Mouse (Mus musculus): Measurements from ENCODE around the gene Itgb8. TPM values are rescaled to one million over a fixed set of nuclear protein-coding genes. Genes with fewer than 3 reads are reported as not detected.

Itgb8 gene
- polyA plus RNA-seq, 1 experiment from 2014 or later: 3.5 TPM

- Histone ChIP-seq H3K4me2 (ENCODE audit: low read depth, low read length) (no peak overlapping the region), H3K4me3 (ENCODE audit: low read depth, low read length) (no peak overlapping the region), H3K27me3 (replicated peaks; ENCODE audit: control insufficient read depth, insufficient read depth, low read length) (no peaks in the 10 kb centered on the region), H3K36me3 (ENCODE audit: control insufficient read depth, insufficient read depth, low read length) (no peaks in the 10 kb centered on the region), H3K27ac (replicated peaks; ENCODE audit: low read depth, low read length) (no peak overlapping the region), H3K9me3 (ENCODE audit: control insufficient read depth, low read length) (no peaks in the 10 kb centered on the region), H3K4me1 (ENCODE audit: control insufficient read depth, insufficient read depth, low read length) (no peaks in the 10 kb centered on the region), H3K9ac (ENCODE audit: low read depth, low read length) (no peak overlapping the region)
- ATAC-seq (ENCODE audit: low read depth): no peak
- no peak for DNase-seq (ENCODE audit: low spot score)
Observed at GRCm38 (mm10) chr12:119217700-119218265, 20.8 kb downstream of the Itgb8 start.

- Histone ChIP-seq H3K27me3 (replicated peaks; ENCODE audit: control insufficient read depth, insufficient read depth, low read length) (no peaks in the 10 kb centered on the region), H3K4me1 (ENCODE audit: control insufficient read depth, insufficient read depth, low read length) (no peaks in the 10 kb centered on the region), H3K4me2 (ENCODE audit: low read depth, low read length) (no peak overlapping the region), H3K4me3 (ENCODE audit: low read depth, low read length) (no peak overlapping the region), H3K9me3 (ENCODE audit: control insufficient read depth, low read length) (no peaks in the 10 kb centered on the region), H3K36me3 (ENCODE audit: control insufficient read depth, insufficient read depth, low read length) (no peaks in the 10 kb centered on the region), H3K27ac (replicated peaks; ENCODE audit: low read depth, low read length) (no peak overlapping the region), H3K9ac (ENCODE audit: low read depth, low read length) (no peak overlapping the region)
- DNase-seq (ENCODE audit: low spot score) (no peak), ATAC-seq (ENCODE audit: low read depth) (no peak)
- WGBS: 97% methylated on average over 3 of the region's 3 CpGs
Observed at GRCm38 (mm10) chr12:119215225-119215624, 23.4 kb downstream of the Itgb8 start.

- Histone ChIP-seq H3K36me3 (ENCODE audit: control insufficient read depth, insufficient read depth, low read length) (no peaks in the 10 kb centered on the region), H3K27me3 (replicated peaks; ENCODE audit: control insufficient read depth, insufficient read depth, low read length) (no peaks in the 10 kb centered on the region), H3K27ac (replicated peaks; ENCODE audit: low read depth, low read length) (no peak overlapping the region), H3K9me3 (ENCODE audit: control insufficient read depth, low read length) (no peaks in the 10 kb centered on the region), H3K9ac (ENCODE audit: low read depth, low read length) (no peak overlapping the region), H3K4me2 (ENCODE audit: low read depth, low read length) (no peak overlapping the region), H3K4me3 (ENCODE audit: low read depth, low read length) (no peak overlapping the region), H3K4me1 (ENCODE audit: control insufficient read depth, insufficient read depth, low read length) (no peaks in the 10 kb centered on the region)
- 27% methylated on average over 2 of the region's 2 CpGs for WGBS
- ATAC-seq (ENCODE audit: low read depth): no peak
- no peak for DNase-seq (ENCODE audit: low spot score)
Observed at GRCm38 (mm10) chr12:119211533-119211932, 27.1 kb downstream of the Itgb8 start.

GRCm38 (mm10) chr12:119210590-119210989, 28.0 kb downstream of the Itgb8 start:
- ATAC-seq (ENCODE audit: low read depth) (no peak), DNase-seq (ENCODE audit: low spot score) (no peak)
- Histone ChIP-seq H3K27ac (replicated peaks; ENCODE audit: low read depth, low read length) (no peak overlapping the region), H3K4me2 (ENCODE audit: low read depth, low read length) (no peak overlapping the region), H3K36me3 (ENCODE audit: control insufficient read depth, insufficient read depth, low read length) (no peaks in the 10 kb centered on the region), H3K9ac (ENCODE audit: low read depth, low read length) (no peak overlapping the region), H3K27me3 (replicated peaks; ENCODE audit: control insufficient read depth, insufficient read depth, low read length) (no peaks in the 10 kb centered on the region), H3K4me1 (ENCODE audit: control insufficient read depth, insufficient read depth, low read length) (no peaks in the 10 kb centered on the region), H3K4me3 (ENCODE audit: low read depth, low read length) (no peak overlapping the region), H3K9me3 (ENCODE audit: control insufficient read depth, low read length) (no peaks in the 10 kb centered on the region)
- 72% methylated on average over 2 of the region's 2 CpGs for WGBS

GRCm38 (mm10) chr12:119210073-119210425, 28.6 kb downstream of the Itgb8 start:
- Histone ChIP-seq H3K4me1 (ENCODE audit: control insufficient read depth, insufficient read depth, low read length) (no peaks in the 10 kb centered on the region), H3K27me3 (replicated peaks; ENCODE audit: control insufficient read depth, insufficient read depth, low read length) (no peaks in the 10 kb centered on the region), H3K9me3 (ENCODE audit: control insufficient read depth, low read length) (no peaks in the 10 kb centered on the region), H3K4me2 (ENCODE audit: low read depth, low read length) (no peak overlapping the region), H3K4me3 (ENCODE audit: low read depth, low read length) (no peak overlapping the region), H3K27ac (replicated peaks; ENCODE audit: low read depth, low read length) (no peak overlapping the region), H3K9ac (ENCODE audit: low read depth, low read length) (no peak overlapping the region), H3K36me3 (ENCODE audit: control insufficient read depth, insufficient read depth, low read length) (no peaks in the 10 kb centered on the region)
- ATAC-seq (ENCODE audit: low read depth): no peak
- WGBS: 79% methylated on average over 1 of the region's 1 CpGs
- no peak for DNase-seq (ENCODE audit: low spot score)

GRCm38 (mm10) chr12:119209384-119210072, 29.1 kb downstream of the Itgb8 start:
- no peaks in the 10 kb centered on the region for H3K4me1 ChIP-seq (ENCODE audit: control insufficient read depth, insufficient read depth, low read length)
- H3K36me3 ChIP-seq (ENCODE audit: control insufficient read depth, insufficient read depth, low read length): no peaks in the 10 kb centered on the region
- ATAC-seq (ENCODE audit: low read depth): no peak
- no peak overlapping the region for H3K27ac ChIP-seq (replicated peaks; ENCODE audit: low read depth, low read length)
- no peaks in the 10 kb centered on the region for H3K9me3 ChIP-seq (ENCODE audit: control insufficient read depth, low read length)
- H3K4me2 ChIP-seq (ENCODE audit: low read depth, low read length): no peak overlapping the region
- no peaks in the 10 kb centered on the region for H3K27me3 ChIP-seq (replicated peaks; ENCODE audit: control insufficient read depth, insufficient read depth, low read length)
- H3K9ac ChIP-seq (ENCODE audit: low read depth, low read length): no peak overlapping the region
- no peak for DNase-seq (ENCODE audit: low spot score)
- no peak overlapping the region for H3K4me3 ChIP-seq (ENCODE audit: low read depth, low read length)
- WGBS: 82% methylated on average over 2 of the region's 2 CpGs

GRCm38 (mm10) chr12:119207464-119207801, 31.2 kb downstream of the Itgb8 start:
- WGBS: 69% methylated on average over 1 of the region's 1 CpGs
- no peak for ATAC-seq (ENCODE audit: low read depth)
- Histone ChIP-seq H3K27ac (replicated peaks; ENCODE audit: low read depth, low read length) (no peak overlapping the region), H3K9me3 (ENCODE audit: control insufficient read depth, low read length) (no peaks in the 10 kb centered on the region), H3K4me2 (ENCODE audit: low read depth, low read length) (no peak overlapping the region), H3K36me3 (ENCODE audit: control insufficient read depth, insufficient read depth, low read length) (no peaks in the 10 kb centered on the region), H3K4me1 (ENCODE audit: control insufficient read depth, insufficient read depth, low read length) (no peaks in the 10 kb centered on the region), H3K9ac (ENCODE audit: low read depth, low read length) (no peak overlapping the region), H3K27me3 (replicated peaks; ENCODE audit: control insufficient read depth, insufficient read depth, low read length) (no peaks in the 10 kb centered on the region), H3K4me3 (ENCODE audit: low read depth, low read length) (no peak overlapping the region)
- no peak for DNase-seq (ENCODE audit: low spot score)

- ATAC-seq (ENCODE audit: low read depth): no peak
- Histone ChIP-seq H3K4me1 (ENCODE audit: control insufficient read depth, insufficient read depth, low read length) (no peaks in the 10 kb centered on the region), H3K4me2 (ENCODE audit: low read depth, low read length) (no peak overlapping the region), H3K4me3 (ENCODE audit: low read depth, low read length) (no peak overlapping the region), H3K27me3 (replicated peaks; ENCODE audit: control insufficient read depth, insufficient read depth, low read length) (no peaks in the 10 kb centered on the region), H3K36me3 (ENCODE audit: control insufficient read depth, insufficient read depth, low read length) (no peaks in the 10 kb centered on the region), H3K9me3 (ENCODE audit: control insufficient read depth, low read length) (no peaks in the 10 kb centered on the region), H3K27ac (replicated peaks; ENCODE audit: low read depth, low read length) (no peak overlapping the region), H3K9ac (ENCODE audit: low read depth, low read length) (no peak overlapping the region)
- DNase-seq (ENCODE audit: low spot score): no peak
- WGBS: 72% methylated on average over 6 of the region's 6 CpGs
Observed at GRCm38 (mm10) chr12:119206711-119207463, 31.7 kb downstream of the Itgb8 start.

GRCm38 (mm10) chr12:119204411-119204810, 34.2 kb downstream of the Itgb8 start:
- H3K9ac ChIP-seq (ENCODE audit: low read depth, low read length): no peak overlapping the region
- no peaks in the 10 kb centered on the region for H3K4me1 ChIP-seq (ENCODE audit: control insufficient read depth, insufficient read depth, low read length)
- 71% methylated on average over 2 of the region's 2 CpGs for WGBS
- H3K36me3 ChIP-seq (ENCODE audit: control insufficient read depth, insufficient read depth, low read length): no peaks in the 10 kb centered on the region
- no peak overlapping the region for H3K4me3 ChIP-seq (ENCODE audit: low read depth, low read length)
- ATAC-seq (ENCODE audit: low read depth) (no peak), DNase-seq (ENCODE audit: low spot score) (no peak)
- no peaks in the 10 kb centered on the region for H3K27me3 ChIP-seq (replicated peaks; ENCODE audit: control insufficient read depth, insufficient read depth, low read length)
- no peak overlapping the region for H3K27ac ChIP-seq (replicated peaks; ENCODE audit: low read depth, low read length)
- no peaks in the 10 kb centered on the region for H3K9me3 ChIP-seq (ENCODE audit: control insufficient read depth, low read length)
- no peak overlapping the region for H3K4me2 ChIP-seq (ENCODE audit: low read depth, low read length)
